Mouse (Mus musculus) heart, embryonic 13.5 days (tissue): ENCODE results near the gene Ogfod1. TPM values are rescaled to one million over a fixed set of nuclear protein-coding genes. Genes with fewer than 3 reads are reported as not detected.

Experiments used
- ATAC-seq: fragments of 200-750 bp; cut with Nextera tagmentation; 2 replicates; pipeline ENCODE4 v1.8.0; 2017; ENCODE audit warnings: moderate TSS enrichment; ENCODE audit not compliant: insufficient number of reproducible peaks, low FRiP score, low TSS enrichment; ENCODE audit errors: extremely low read depth
- H3K27ac ChIP-seq: fragments of 300-500 bp; sonication (generic); replicated peaks from 2 replicates; pipeline ENCODE4 v1.5.1; 2015; ENCODE audit warnings: moderate library complexity, mild to moderate bottlenecking, inconsistent platforms
- H3K27me3 ChIP-seq: fragments of 300-500 bp; sonication (generic); replicated peaks from 2 replicates; pipeline ENCODE4 v1.6.1; 2015; ENCODE audit warnings: mild to moderate bottlenecking, inconsistent platforms
- H3K36me3 ChIP-seq: fragments of 300-500 bp; sonication (generic); 2 replicates; pipeline ENCODE4 v1.6.1; 2015; ENCODE audit warnings: mild to moderate bottlenecking, inconsistent platforms
- H3K4me1 ChIP-seq: fragments of 300-500 bp; sonication (generic); 2 replicates; pipeline ENCODE4 v1.6.1; 2015; ENCODE audit warnings: inconsistent platforms
- H3K4me2 ChIP-seq: fragments of 300-500 bp; sonication (generic); 2 replicates; pipeline ENCODE4 v1.6.1; 2015; ENCODE audit warnings: inconsistent platforms, mild to moderate bottlenecking, moderate library complexity
- H3K4me3 ChIP-seq: fragments of 300-500 bp; sonication (generic); 2 replicates; pipeline ENCODE4 v1.5.1; 2015; ENCODE audit warnings: moderate library complexity, mild to moderate bottlenecking, inconsistent platforms
- H3K9ac ChIP-seq: fragments of 300-500 bp; sonication (generic); 2 replicates; pipeline ENCODE4 v1.6.1; 2015; ENCODE audit warnings: inconsistent platforms, mild to moderate bottlenecking, moderate library complexity
- H3K9me3 ChIP-seq: fragments of 300-500 bp; sonication (generic); 2 replicates; pipeline ENCODE4 v1.6.1; 2016; ENCODE audit warnings: inconsistent platforms
- WGBS: fragments of 180-500 bp; shearing (Covaris S2); methylation state at CpG from one replicate; pipeline ENCODE4 v1.1.7; 2015; ENCODE audit warnings: mixed read lengths; 5-methylcytosine and 5-hydroxymethylcytosine counted together
- polyA plus RNA-seq: library from polyadenylated mRNA; unstranded; fragments of >200 nt; fragmentation: Nextera tagmentation; extraction: Ambion mirVana; gene quantifications from 2 replicates; pipeline ENCODE4 v1.2.1, GENCODE M21; 2015

Gene Ogfod1
- polyA plus RNA-seq, 1 experiment from 2014 or later, result 9.2 TPM

- no peak overlapping the region for H3K9ac ChIP-seq
- no peak overlapping the region for H3K27ac ChIP-seq
- WGBS, result 12% methylated on average over 1 of the region's 1 CpGs
- no peak for ATAC-seq
- 0 out of 2 replicates have a peak, but pooled peaks cover 7% of the 10 kb centered on the region for H3K27me3 ChIP-seq
- peaks cover 14% of the 10 kb centered on the region for H3K4me1 ChIP-seq
- H3K36me3 ChIP-seq, result no peaks in the 10 kb centered on the region
- no peak overlapping the region for H3K4me2 ChIP-seq
- H3K9me3 ChIP-seq, result no peaks in the 10 kb centered on the region
- no peak overlapping the region for H3K4me3 ChIP-seq
Observed at GRCm38 (mm10) chr8:94113435-94113834, 76.4 kb downstream of the Ogfod1 start.

DNA sequence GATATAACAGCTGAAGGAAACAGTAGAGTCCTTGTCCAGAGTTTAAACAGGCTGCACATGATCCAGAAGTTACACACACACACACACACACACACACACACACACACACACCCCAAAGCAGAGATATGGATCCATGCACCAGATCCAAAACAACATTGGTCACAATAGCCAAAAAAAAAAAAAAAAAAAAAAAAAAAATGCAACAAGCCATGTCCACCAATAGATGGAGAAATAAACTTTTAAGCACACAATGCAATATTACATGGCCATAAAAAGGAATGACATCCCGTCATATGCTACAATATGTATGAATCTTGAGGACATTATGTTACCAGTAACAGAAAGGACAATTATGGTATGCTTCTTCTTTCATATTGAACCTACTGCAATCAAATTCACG, 77.0 kb downstream of the Ogfod1 start:
- ATAC-seq, result no peak
- no peak overlapping the region for H3K4me2 ChIP-seq
- WGBS, result 79% methylated on average over 2 of the region's 2 CpGs

More for the DNA sequence above, 77.0 kb downstream of the Ogfod1 start:
- no peaks in the 10 kb centered on the region for H3K36me3 ChIP-seq
- peaks cover 17% of the 10 kb centered on the region for H3K4me1 ChIP-seq
- H3K27ac ChIP-seq, result no peak overlapping the region
- H3K9me3 ChIP-seq, result no peaks in the 10 kb centered on the region
- H3K9ac ChIP-seq, result no peak overlapping the region
- 0 out of 2 replicates have a peak, but pooled peaks cover 7% of the 10 kb centered on the region for H3K27me3 ChIP-seq
- H3K4me3 ChIP-seq, result no peak overlapping the region

Other genes with a start within 250 kb of the Ogfod1 start
- 9.2 and 13.2 TPM in 2 replicates for gene Gnao1, start 227.2 kb upstream of the Ogfod1 start, polyA plus RNA-seq
- 41.8 and 44.8 TPM in 2 replicates for gene Amfr, start 24.4 kb upstream of the Ogfod1 start, polyA plus RNA-seq
- gene Nudt21, start 167 bp upstream of the Ogfod1 start, polyA plus RNA-seq, result 73.6 and 74.6 TPM in 2 replicates
- 6.3 and 7.1 TPM in 2 replicates for gene Bbs2, start 61.7 kb downstream of the Ogfod1 start, polyA plus RNA-seq
- gene Mt4, start 100.0 kb downstream of the Ogfod1 start, polyA plus RNA-seq, result not detected in 2 replicates
- gene Mt3, start 115.4 kb downstream of the Ogfod1 start, polyA plus RNA-seq, result 36.5 and 47.5 TPM in 2 replicates
- 27.9 and 61.6 TPM in 2 replicates for gene Mt2, start 135.5 kb downstream of the Ogfod1 start, polyA plus RNA-seq
- 230 and 374 TPM in 2 replicates for gene Mt1, start 141.9 kb downstream of the Ogfod1 start, polyA plus RNA-seq
- 58.0 and 65.9 TPM in 2 replicates for gene Nup93, start 177.4 kb downstream of the Ogfod1 start, polyA plus RNA-seq